Mouse (Mus musculus) liver, embryonic 15.5 days (tissue): ENCODE measurements around the gene Pmpcb. TPM values are rescaled to one million over a fixed set of nuclear protein-coding genes. Genes with fewer than 3 reads are reported as not detected.

Experiments used
- ATAC-seq: fragments of 200-750 bp; cut with Nextera tagmentation; 2 replicates; pipeline ENCODE4 v1.8.0; 2017; ENCODE audit warnings: moderate number of reproducible peaks, mild to moderate bottlenecking, moderate library complexity; ENCODE audit not compliant: insufficient read depth
- H3K27ac ChIP-seq: fragments of 300-500 bp; sonication (generic); replicated peaks from 2 replicates; pipeline ENCODE4 v1.5.1; 2015; ENCODE audit warnings: mild to moderate bottlenecking, inconsistent platforms
- H3K27me3 ChIP-seq: fragments of 300-500 bp; sonication (generic); 2 replicates; pipeline ENCODE4 v1.6.1; 2015; ENCODE audit warnings: mild to moderate bottlenecking, inconsistent platforms
- H3K36me3 ChIP-seq: fragments of 300-500 bp; sonication (generic); replicated peaks from 2 replicates; pipeline ENCODE4 v1.6.1; 2015; ENCODE audit warnings: moderate library complexity, mild to moderate bottlenecking, inconsistent platforms
- H3K4me1 ChIP-seq: fragments of 300-500 bp; sonication (generic); replicated peaks from 2 replicates; pipeline ENCODE4 v1.6.1; 2015; ENCODE audit warnings: inconsistent platforms
- H3K4me2 ChIP-seq: fragments of 300-500 bp; sonication (generic); 2 replicates; pipeline ENCODE4 v1.6.1; 2015; ENCODE audit warnings: moderate library complexity, mild to moderate bottlenecking, inconsistent platforms
- H3K4me3 ChIP-seq: fragments of 300-500 bp; sonication (generic); replicated peaks from 2 replicates; pipeline ENCODE4 v1.5.1; 2015; ENCODE audit warnings: mild to moderate bottlenecking, inconsistent platforms
- H3K9ac ChIP-seq: fragments of 300-500 bp; sonication (generic); 2 replicates; pipeline ENCODE4 v1.6.1; 2015; ENCODE audit warnings: moderate library complexity, mild to moderate bottlenecking, inconsistent platforms
- H3K9me3 ChIP-seq: fragments of 300-500 bp; sonication (generic); replicated peaks from 2 replicates; pipeline ENCODE4 v1.6.1; 2016; ENCODE audit warnings: inconsistent platforms
- WGBS: fragments of 180-500 bp; shearing (Covaris S2); methylation state at CpG from one replicate; pipeline ENCODE4 v1.1.7; 2015; ENCODE audit warnings: mixed read lengths; ENCODE audit not compliant: insufficient replicate concordance; 5-methylcytosine and 5-hydroxymethylcytosine counted together
- polyA plus RNA-seq: library from polyadenylated mRNA; unstranded; fragments of >200 nt; fragmentation: Nextera tagmentation; extraction: Ambion mirVana; gene quantifications from 2 replicates; pipeline ENCODE4 v1.2.1, GENCODE M21; 2015

The Pmpcb gene
- polyA plus RNA-seq, 1 experiment from 2014 or later: 44.4 TPM

DNA sequence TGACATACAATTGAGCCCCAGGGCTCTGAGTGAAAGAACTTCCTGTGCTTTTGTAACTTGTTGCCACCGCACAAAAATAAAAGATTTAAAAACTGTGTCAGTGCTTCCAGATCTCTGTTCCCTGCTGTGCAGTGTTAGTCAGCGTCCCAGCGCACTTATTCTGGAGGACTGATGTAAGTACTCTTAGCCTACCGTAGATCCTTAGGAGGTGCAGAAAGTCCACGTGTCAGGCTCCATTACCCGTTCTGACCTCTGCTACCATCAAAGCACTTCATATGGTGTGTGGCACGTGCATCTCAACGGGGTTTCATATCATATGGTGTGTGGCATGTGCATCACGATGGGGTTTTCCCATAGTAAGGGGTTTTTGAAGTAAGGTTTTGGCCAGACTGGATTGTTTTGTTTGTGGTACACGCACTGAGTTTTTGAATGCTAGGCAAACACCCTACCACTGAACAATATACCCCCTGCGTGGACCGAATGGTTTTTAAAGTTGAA is 66.8 kb downstream of the Pmpcb start:
- no peak overlapping the region for H3K4me2 ChIP-seq
- no peak overlapping the region for H3K4me3 ChIP-seq
- H3K9me3 ChIP-seq: no peaks in the 10 kb centered on the region
- no peaks in the 10 kb centered on the region for H3K4me1 ChIP-seq
- H3K36me3 ChIP-seq: peaks cover 55% of the 10 kb centered on the region
- H3K27me3 ChIP-seq: no peaks in the 10 kb centered on the region
- H3K9ac ChIP-seq: no peak overlapping the region
- no peak overlapping the region for H3K27ac ChIP-seq
- ATAC-seq: no peak
- WGBS: 89% methylated on average over 12 of the region's 12 CpGs

DNA sequence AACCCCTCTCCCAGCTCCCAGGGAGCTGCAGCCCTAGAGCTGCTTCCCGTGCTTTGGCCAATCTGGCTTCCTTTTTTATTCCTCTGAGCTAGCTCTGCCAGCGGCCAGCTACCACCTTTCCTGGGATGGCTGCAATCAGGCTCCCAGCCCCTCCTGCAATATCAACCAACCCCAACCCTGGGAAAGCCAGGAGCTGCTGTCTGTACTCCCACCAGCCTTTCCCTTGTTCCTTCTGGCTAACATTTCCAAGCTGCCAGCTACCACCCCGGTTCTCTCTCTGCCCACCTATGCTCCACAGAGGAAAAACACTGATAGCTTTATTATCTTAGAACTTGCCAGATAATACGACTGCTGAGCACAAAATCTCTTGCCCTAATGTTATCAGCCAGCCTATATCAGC is 67.9 kb downstream of the Pmpcb start:
- H3K4me3 ChIP-seq: no peak overlapping the region
- WGBS: 50% methylated on average over 4 of the region's 4 CpGs
- no peak overlapping the region for H3K4me2 ChIP-seq
- H3K9ac ChIP-seq: no peak overlapping the region
- no peak overlapping the region for H3K27ac ChIP-seq
- no peak for ATAC-seq
- H3K27me3 ChIP-seq: no peaks in the 10 kb centered on the region
- no peaks in the 10 kb centered on the region for H3K9me3 ChIP-seq
- no peaks in the 10 kb centered on the region for H3K4me1 ChIP-seq
- H3K36me3 ChIP-seq: peaks cover 45% of the 10 kb centered on the region

Other genes starting within 250 kb of the Pmpcb start
- 2.0 and 2.5 TPM in 2 replicates for gene Lrrc17, start 193.6 kb upstream of the Pmpcb start, polyA plus RNA-seq
- gene Fbxl13, start 91.5 kb upstream of the Pmpcb start, polyA plus RNA-seq: 0.08 and 0.16 TPM in 2 replicates
- 5.7 TPM in 2 replicates for gene Armc10, start 91.3 kb upstream of the Pmpcb start, polyA plus RNA-seq
- 0.74 and 1.1 TPM in 2 replicates for gene Napepld, start 35.7 kb upstream of the Pmpcb start, polyA plus RNA-seq
- 21.5 and 23.3 TPM in 2 replicates for gene Dnajc2, start 48.1 kb downstream of the Pmpcb start, polyA plus RNA-seq
- 111 and 116 TPM in 2 replicates for gene Psmc2, start 48.1 kb downstream of the Pmpcb start, polyA plus RNA-seq
- not detected in 2 replicates for gene Slc26a5, start 128.5 kb downstream of the Pmpcb start, polyA plus RNA-seq